Mouse (Mus musculus): ENCODE results near the gene H2-K1. TPM values are rescaled to one million over a fixed set of nuclear protein-coding genes. Genes with fewer than 3 reads are reported as not detected.

H2-K1 gene
- 5,070 and 5,425 TPM in 2 replicates for polyA plus RNA-seq (2012; rRNA removed)

- peak; percentile 97 for DNase-seq (ENCODE audit: low read depth in 1 of 2, low spot score in 2 of 2)
- peak within 1 kb of the TSS; percentile 93 for H3K27ac ChIP-seq (ENCODE audit: insufficient read depth, low read length)
- H3K27me3 ChIP-seq (ENCODE audit: control insufficient read depth, insufficient read depth, low read length): no peaks in the 10 kb centered on the region
- peak; percentile 100 for TF ChIP-seq POLR2A (IDR thresholded peaks at IDR 0.05; ENCODE audit: low read depth, low read length)
- TF ChIP-seq CTCF (IDR thresholded peaks at IDR 0.05; ENCODE audit: extremely low read depth, insufficient read depth, insufficient read length, insufficient replicate concordance): no peak
- peaks cover 23% of the 10 kb centered on the region for H3K36me3 ChIP-seq (ENCODE audit: control insufficient read depth, insufficient read depth, low read length)
- H3K4me3 ChIP-seq (ENCODE audit: extremely low read depth, insufficient read depth, insufficient read length): peak within 1 kb of the TSS; percentile 87
- peaks cover 10% of the 10 kb centered on the region; the same call in 1 of the 2 replicates for H3K4me1 ChIP-seq (ENCODE audit: control insufficient read depth, insufficient read depth, insufficient read length)
- WGBS: under 1% methylated on average over 30 of the region's 30 CpGs
Observed at GRCm38 (mm10) chr17:34000150-34000537, at the start of gene H2-K1. TSS of gene H2-K1 (minus strand) at chr17:34000347.

- peak in 1 of 2 experiments; percentile 61 for DNase-seq (ENCODE audit: low read depth in 1 of 2, low spot score in 2 of 2)
- 48% methylated on average over 5 of the region's 5 CpGs for WGBS
- Histone ChIP-seq H3K27me3 (ENCODE audit: control insufficient read depth, insufficient read depth, low read length) (no peaks in the 10 kb centered on the region), H3K4me1 (ENCODE audit: control insufficient read depth, insufficient read depth, insufficient read length) (no peaks in the 10 kb centered on the region; the same call in 1 of the 2 replicates), H3K27ac (ENCODE audit: insufficient read depth, low read length) (peak overlapping the region; percentile 43; the same call in 1 of the 2 replicates), H3K36me3 (ENCODE audit: control insufficient read depth, insufficient read depth, low read length) (no peaks in the 10 kb centered on the region), H3K4me3 (ENCODE audit: extremely low read depth, insufficient read depth, insufficient read length) (no peak overlapping the region)
- TF ChIP-seq CTCF (IDR thresholded peaks at IDR 0.05; ENCODE audit: extremely low read depth, insufficient read depth, insufficient read length, insufficient replicate concordance): no peak
- no peak for TF ChIP-seq POLR2A (IDR thresholded peaks at IDR 0.05; ENCODE audit: low read depth, low read length)
Observed at GRCm38 (mm10) chr17:34047404-34048050, 47.4 kb upstream of the H2-K1 start.

- no peak for DNase-seq (ENCODE audit: low read depth in 1 of 2, low spot score in 2 of 2)
- no peaks in the 10 kb centered on the region for H3K36me3 ChIP-seq (ENCODE audit: control insufficient read depth, insufficient read depth, low read length)
- H3K27me3 ChIP-seq (ENCODE audit: control insufficient read depth, insufficient read depth, low read length): no peaks in the 10 kb centered on the region
- no peak overlapping the region for H3K27ac ChIP-seq (ENCODE audit: insufficient read depth, low read length)
- TF ChIP-seq CTCF (IDR thresholded peaks at IDR 0.05; ENCODE audit: extremely low read depth, insufficient read depth, insufficient read length, insufficient replicate concordance) (no peak), POLR2A (IDR thresholded peaks at IDR 0.05; ENCODE audit: low read depth, low read length) (no peak)
- H3K4me3 ChIP-seq (ENCODE audit: extremely low read depth, insufficient read depth, insufficient read length): no peak overlapping the region
- no peaks in the 10 kb centered on the region; the same call in 1 of the 2 replicates for H3K4me1 ChIP-seq (ENCODE audit: control insufficient read depth, insufficient read depth, insufficient read length)
- 91% methylated on average over 14 of the region's 14 CpGs for WGBS
Observed at GRCm38 (mm10) chr17:34045941-34046340, 45.8 kb upstream of the H2-K1 start.

GRCm38 (mm10) chr17:34039562-34040450 lies 39.7 kb upstream of the H2-K1 start:
- WGBS: 37% methylated on average over 17 of the region's 17 CpGs
- no peak for TF ChIP-seq POLR2A (IDR thresholded peaks at IDR 0.05; ENCODE audit: low read depth, low read length)
- TF ChIP-seq CTCF (IDR thresholded peaks at IDR 0.05; ENCODE audit: extremely low read depth, insufficient read depth, insufficient read length, insufficient replicate concordance): no peak
- Histone ChIP-seq H3K4me1 (ENCODE audit: control insufficient read depth, insufficient read depth, insufficient read length) (no peaks in the 10 kb centered on the region), H3K36me3 (ENCODE audit: control insufficient read depth, insufficient read depth, low read length) (peaks cover 25% of the 10 kb centered on the region), H3K27ac (ENCODE audit: insufficient read depth, low read length) (no peak overlapping the region), H3K27me3 (ENCODE audit: control insufficient read depth, insufficient read depth, low read length) (peaks cover 6% of the 10 kb centered on the region; the same call in 1 of the 2 replicates), H3K4me3 (ENCODE audit: extremely low read depth, insufficient read depth, insufficient read length) (no peak overlapping the region)
- no peak for DNase-seq (ENCODE audit: low read depth in 1 of 2, low spot score in 2 of 2)

- H3K27me3 ChIP-seq (ENCODE audit: control insufficient read depth, insufficient read depth, low read length): peaks cover 6% of the 10 kb centered on the region; the same call in 1 of the 2 replicates
- no peak within 1 kb of the TSS for H3K27ac ChIP-seq (ENCODE audit: insufficient read depth, low read length)
- DNase-seq (ENCODE audit: low read depth in 1 of 2, low spot score in 2 of 2): no peak
- H3K36me3 ChIP-seq (ENCODE audit: control insufficient read depth, insufficient read depth, low read length): peaks cover 29% of the 10 kb centered on the region
- 21% methylated on average over 28 of the region's 28 CpGs for WGBS
- TF ChIP-seq POLR2A (IDR thresholded peaks at IDR 0.05; ENCODE audit: low read depth, low read length) (no peak), CTCF (IDR thresholded peaks at IDR 0.05; ENCODE audit: extremely low read depth, insufficient read depth, insufficient read length, insufficient replicate concordance) (no peak)
- no peak within 1 kb of the TSS for H3K4me3 ChIP-seq (ENCODE audit: extremely low read depth, insufficient read depth, insufficient read length)
- H3K4me1 ChIP-seq (ENCODE audit: control insufficient read depth, insufficient read depth, insufficient read length): no peaks in the 10 kb centered on the region
Observed at GRCm38 (mm10) chr17:34038878-34039561, 38.9 kb upstream of the H2-K1 start, which contains the start of gene Col11a2. TSS of gene Col11a2 (plus strand) at chr17:34039437.

- H3K27me3 ChIP-seq (ENCODE audit: control insufficient read depth, insufficient read depth, low read length): peaks cover 6% of the 10 kb centered on the region; the same call in 1 of the 2 replicates
- DNase-seq (ENCODE audit: low read depth in 1 of 2, low spot score in 2 of 2): no peak
- H3K36me3 ChIP-seq (ENCODE audit: control insufficient read depth, insufficient read depth, low read length): peaks cover 31% of the 10 kb centered on the region
- no peak overlapping the region for H3K4me3 ChIP-seq (ENCODE audit: extremely low read depth, insufficient read depth, insufficient read length)
- H3K4me1 ChIP-seq (ENCODE audit: control insufficient read depth, insufficient read depth, insufficient read length): no peaks in the 10 kb centered on the region; the same call in 1 of the 2 replicates
- TF ChIP-seq CTCF (IDR thresholded peaks at IDR 0.05; ENCODE audit: extremely low read depth, insufficient read depth, insufficient read length, insufficient replicate concordance) (no peak), POLR2A (IDR thresholded peaks at IDR 0.05; ENCODE audit: low read depth, low read length) (no peak)
- no peak overlapping the region for H3K27ac ChIP-seq (ENCODE audit: insufficient read depth, low read length)
- WGBS: 54% methylated on average over 19 of the region's 21 CpGs
Observed at GRCm38 (mm10) chr17:34038440-34038839, 38.3 kb upstream of the H2-K1 start.

Measured in spleen, adult 2 months (tissue).